Mouse (Mus musculus): ENCODE results near the gene Gfod2. TPM values are rescaled to one million over a fixed set of nuclear protein-coding genes. Genes with fewer than 3 reads are reported as not detected.

Gene Gfod2
- polyA plus RNA-seq, 1 experiment from 2014 or later: 16.0 TPM

- no peaks in the 10 kb centered on the region for H3K27me3 ChIP-seq (replicated peaks)
- H3K9me3 ChIP-seq: no peaks in the 10 kb centered on the region
- no peak for ATAC-seq (ENCODE audit: insufficient read depth, low FRiP score, low read depth)
- no peak overlapping the region for H3K27ac ChIP-seq
- H3K36me3 ChIP-seq: no peaks in the 10 kb centered on the region
- no peak overlapping the region for H3K4me3 ChIP-seq (replicated peaks)
- WGBS: 75% methylated on average over 3 of the region's 3 CpGs
- no peak overlapping the region for H3K9ac ChIP-seq
- H3K4me2 ChIP-seq: no peak overlapping the region
- 0 out of 2 replicates have a peak, but pooled peaks cover 2% of the 10 kb centered on the region for H3K4me1 ChIP-seq
Observed at GRCm38 (mm10) chr8:105712286-105712685, 46.2 kb downstream of the Gfod2 start.

DNA sequence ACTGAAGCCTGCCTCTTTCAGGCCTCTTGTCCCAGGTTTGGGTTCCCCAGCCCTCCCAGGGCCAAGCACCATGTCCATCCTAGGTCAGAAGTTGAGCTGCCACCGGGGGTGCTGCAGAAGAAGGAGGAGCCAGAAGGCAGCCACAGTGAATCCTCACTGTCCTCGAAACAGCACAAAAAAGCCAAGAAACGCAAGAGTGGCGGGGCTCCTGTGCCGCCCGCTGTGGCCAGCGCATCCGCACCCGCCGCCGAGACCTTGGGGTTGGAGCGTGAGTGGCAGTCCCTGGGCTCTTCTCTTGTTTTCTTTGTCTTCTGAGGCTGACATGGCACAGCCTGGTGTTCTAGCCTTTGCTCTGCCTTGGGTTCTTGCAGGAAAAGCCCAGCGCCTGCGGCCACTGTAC lies 49.1 kb downstream of the Gfod2 start:
- Histone ChIP-seq H3K4me2 (no peak overlapping the region), H3K9ac (no peak overlapping the region), H3K9me3 (no peaks in the 10 kb centered on the region), H3K36me3 (no peaks in the 10 kb centered on the region), H3K4me3 (replicated peaks) (no peak overlapping the region), H3K4me1 (0 out of 2 replicates have a peak, but pooled peaks cover 5% of the 10 kb centered on the region), H3K27me3 (replicated peaks) (no peaks in the 10 kb centered on the region), H3K27ac (no peak overlapping the region)
- 82% methylated on average over 14 of the region's 14 CpGs for WGBS
- no peak for ATAC-seq (ENCODE audit: insufficient read depth, low FRiP score, low read depth)

- Histone ChIP-seq H3K9me3 (no peaks in the 10 kb centered on the region), H3K9ac (no peak overlapping the region), H3K4me2 (no peak overlapping the region), H3K4me3 (replicated peaks) (no peak overlapping the region), H3K4me1 (0 out of 2 replicates have a peak, but pooled peaks cover 5% of the 10 kb centered on the region), H3K27ac (no peak overlapping the region), H3K27me3 (replicated peaks) (no peaks in the 10 kb centered on the region), H3K36me3 (no peaks in the 10 kb centered on the region)
- WGBS: 90% methylated on average over 8 of the region's 8 CpGs
- no peak for ATAC-seq (ENCODE audit: insufficient read depth, low FRiP score, low read depth)
Observed at GRCm38 (mm10) chr8:105708675-105709074, 49.8 kb downstream of the Gfod2 start.

GRCm38 (mm10) chr8:105707498-105708403 lies 50.7 kb downstream of the Gfod2 start, which contains the start of the genes 4933405L10Rik and Enkd1:
Gene 4933405L10Rik (plus strand): TSS chr8:105707655.
Gene Enkd1 (minus strand): TSS chr8:105708210.
- Histone ChIP-seq H3K36me3 (0 out of 2 replicates have a peak, but pooled peaks cover 7% of the 10 kb centered on the region), H3K4me3 (replicated peaks) (peak within 1 kb of the TSS; percentile 90), H3K4me1 (0 out of 2 replicates have a peak, but pooled peaks cover 5% of the 10 kb centered on the region), H3K4me2 (peak within 1 kb of the TSS; percentile 95), H3K27me3 (replicated peaks) (no peaks in the 10 kb centered on the region), H3K27ac (no peak within 1 kb of the TSS), H3K9me3 (no peaks in the 10 kb centered on the region), H3K9ac (peak within 1 kb of the TSS; percentile 64)
- WGBS: under 1% methylated on average over 53 of the region's 55 CpGs
- peak; percentile 81 for ATAC-seq (ENCODE audit: insufficient read depth, low FRiP score, low read depth)

DNA sequence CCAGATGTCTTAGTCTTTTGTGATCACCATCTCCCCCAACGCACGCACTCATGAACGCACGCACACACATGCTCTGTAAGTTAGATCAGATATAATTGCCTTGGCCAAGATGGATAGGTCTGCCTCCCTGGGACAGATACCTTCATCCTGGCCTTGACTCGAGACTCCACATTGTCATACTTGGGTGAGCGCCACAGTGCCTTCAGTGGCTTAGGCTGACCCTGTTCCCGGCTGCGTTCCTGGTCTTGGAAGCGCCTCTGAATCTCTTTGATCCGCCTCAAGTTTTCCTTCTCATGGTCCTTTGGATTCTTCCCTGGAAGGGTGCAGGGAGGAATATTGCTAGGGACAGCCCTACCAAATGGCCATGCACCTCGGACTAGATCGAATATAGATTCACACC lies 52.0 kb downstream of the Gfod2 start:
- Histone ChIP-seq H3K9ac (no peak overlapping the region), H3K4me3 (replicated peaks) (no peak overlapping the region), H3K4me1 (peaks cover 12% of the 10 kb centered on the region), H3K9me3 (no peaks in the 10 kb centered on the region), H3K27ac (no peak overlapping the region), H3K4me2 (0 out of 2 replicates have a peak overlapping the region, but pooled peaks have one; percentile 95), H3K27me3 (replicated peaks) (no peaks in the 10 kb centered on the region), H3K36me3 (0 out of 2 replicates have a peak, but pooled peaks cover 10% of the 10 kb centered on the region)
- WGBS: 81% methylated on average over 12 of the region's 12 CpGs
- ATAC-seq (ENCODE audit: insufficient read depth, low FRiP score, low read depth): no peak

- Histone ChIP-seq H3K4me1 (peaks cover 17% of the 10 kb centered on the region), H3K9me3 (no peaks in the 10 kb centered on the region), H3K4me3 (replicated peaks) (no peak overlapping the region), H3K27ac (no peak overlapping the region), H3K9ac (no peak overlapping the region), H3K36me3 (0 out of 2 replicates have a peak, but pooled peaks cover 10% of the 10 kb centered on the region), H3K27me3 (replicated peaks) (no peaks in the 10 kb centered on the region), H3K4me2 (no peak overlapping the region)
- WGBS: 89% methylated on average over 6 of the region's 6 CpGs
- no peak for ATAC-seq (ENCODE audit: insufficient read depth, low FRiP score, low read depth)
Observed at GRCm38 (mm10) chr8:105704955-105705354, 53.5 kb downstream of the Gfod2 start.

DNA sequence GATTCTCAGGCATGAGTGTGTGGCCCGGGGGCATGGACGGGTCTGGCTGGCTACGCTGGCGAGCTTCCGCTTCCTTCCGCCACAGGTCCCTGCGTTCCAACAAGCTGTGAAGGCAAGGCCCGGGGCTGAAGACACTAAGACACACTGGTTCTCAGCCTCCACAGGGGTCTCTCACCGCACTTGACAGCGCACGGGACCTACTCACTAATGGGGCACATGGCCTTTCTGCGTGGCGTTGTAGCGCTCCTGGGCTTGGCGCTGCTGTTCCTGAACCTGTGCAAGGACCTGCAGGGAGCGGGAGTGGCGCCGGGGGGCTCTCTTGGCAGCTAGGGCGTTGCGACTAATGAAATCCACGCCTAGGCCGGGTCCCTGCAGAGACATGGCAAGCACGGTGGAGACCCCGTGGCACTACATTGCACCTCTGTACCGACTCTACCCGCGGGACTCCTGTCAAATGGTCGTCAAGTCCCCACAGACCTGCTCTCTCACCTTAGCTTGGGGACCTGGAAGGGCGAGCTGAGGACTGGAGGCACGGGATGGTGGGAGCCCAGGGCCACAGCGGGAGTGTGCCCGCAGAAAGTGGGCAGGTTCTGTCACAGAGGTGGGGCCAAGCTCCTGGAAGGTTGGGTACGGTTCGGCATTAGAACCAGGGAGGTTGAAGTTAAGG lies 54.2 kb downstream of the Gfod2 start:
- no peaks in the 10 kb centered on the region for H3K27me3 ChIP-seq (replicated peaks)
- H3K4me2 ChIP-seq: no peak overlapping the region
- 94% methylated on average over 34 of the region's 34 CpGs for WGBS
- no peaks in the 10 kb centered on the region for H3K9me3 ChIP-seq
- 0 out of 2 replicates have a peak, but pooled peaks cover 10% of the 10 kb centered on the region for H3K36me3 ChIP-seq
- no peak overlapping the region for H3K9ac ChIP-seq
- H3K4me3 ChIP-seq (replicated peaks): no peak overlapping the region
- no peak for ATAC-seq (ENCODE audit: insufficient read depth, low FRiP score, low read depth)
- no peak overlapping the region for H3K27ac ChIP-seq
- peaks cover 22% of the 10 kb centered on the region for H3K4me1 ChIP-seq

GRCm38 (mm10) chr8:105702731-105703415 lies 55.6 kb downstream of the Gfod2 start:
- H3K27ac ChIP-seq: no peak overlapping the region
- no peaks in the 10 kb centered on the region for H3K9me3 ChIP-seq
- H3K36me3 ChIP-seq: 0 out of 2 replicates have a peak, but pooled peaks cover 10% of the 10 kb centered on the region
- 89% methylated on average over 24 of the region's 24 CpGs for WGBS
- no peak for ATAC-seq (ENCODE audit: insufficient read depth, low FRiP score, low read depth)
- H3K4me2 ChIP-seq: no peak overlapping the region
- H3K4me1 ChIP-seq: peaks cover 22% of the 10 kb centered on the region
- H3K4me3 ChIP-seq (replicated peaks): no peak overlapping the region
- H3K9ac ChIP-seq: no peak overlapping the region
- H3K27me3 ChIP-seq (replicated peaks): no peaks in the 10 kb centered on the region

- no peak for ATAC-seq (ENCODE audit: insufficient read depth, low FRiP score, low read depth)
- Histone ChIP-seq H3K9me3 (no peaks in the 10 kb centered on the region), H3K4me2 (peak overlapping the region; percentile 93), H3K36me3 (peaks cover 14% of the 10 kb centered on the region; the same call in 1 of the 2 replicates), H3K27ac (peak overlapping the region; percentile 96; the same call in 1 of the 2 replicates), H3K27me3 (replicated peaks) (no peaks in the 10 kb centered on the region), H3K4me3 (replicated peaks) (peak overlapping the region; percentile 80), H3K9ac (peak overlapping the region; percentile 5), H3K4me1 (peaks cover 20% of the 10 kb centered on the region)
- WGBS: 39% methylated on average over 18 of the region's 18 CpGs
Observed at GRCm38 (mm10) chr8:105702001-105702401, 56.5 kb downstream of the Gfod2 start.

- Histone ChIP-seq H3K4me2 (peak within 1 kb of the TSS; percentile 93), H3K9ac (peak within 1 kb of the TSS; percentile 65), H3K27me3 (replicated peaks) (no peaks in the 10 kb centered on the region), H3K27ac (peak within 1 kb of the TSS; percentile 96), H3K36me3 (peaks cover 17% of the 10 kb centered on the region; the same call in 1 of the 2 replicates), H3K4me3 (replicated peaks) (peak within 1 kb of the TSS; percentile 80), H3K4me1 (peaks cover 18% of the 10 kb centered on the region), H3K9me3 (no peaks in the 10 kb centered on the region)
- ATAC-seq (ENCODE audit: insufficient read depth, low FRiP score, low read depth): peak; percentile 80
- under 1% methylated on average over 60 of the region's 60 CpGs for WGBS
Observed at GRCm38 (mm10) chr8:105700966-105701824, 57.3 kb downstream of the Gfod2 start, which contains the start of the genes Acd and Pard6a. Gene Acd (minus strand): TSS chr8:105701102. Gene Pard6a (plus strand): TSS chr8:105701148.

All from stomach, embryonic 15.5 days (tissue).